Mouse (Mus musculus) thymus, postnatal 14 days (tissue): ENCODE measurements around the gene Lrpap1.

Experiments used
- DNase-seq: peaks from one replicate; pipeline ENCODE4 v3.0.0; 2021

Lrpap1 gene

DNA sequence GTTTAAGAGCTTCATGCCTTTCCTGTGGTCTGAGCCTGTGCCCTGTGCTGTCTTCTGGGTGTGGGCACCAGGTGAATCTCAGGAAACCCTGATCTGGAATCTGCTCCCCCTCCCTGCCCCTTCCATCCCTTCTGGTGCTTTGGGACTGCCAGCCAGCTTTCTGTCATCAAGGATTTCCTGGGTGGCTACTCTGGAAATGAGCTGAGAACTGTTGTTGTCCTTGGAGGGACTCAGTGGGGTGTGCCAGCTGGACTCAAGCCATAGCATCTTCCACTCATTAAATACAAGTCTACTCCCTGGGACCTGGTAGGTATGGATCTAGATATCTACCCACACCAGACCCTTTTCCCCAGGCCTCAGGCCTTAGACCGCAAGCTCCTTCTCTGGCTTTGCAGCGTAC is 12.9 kb upstream of the Lrpap1 start:
- DNase-seq, result no peak

DNA sequence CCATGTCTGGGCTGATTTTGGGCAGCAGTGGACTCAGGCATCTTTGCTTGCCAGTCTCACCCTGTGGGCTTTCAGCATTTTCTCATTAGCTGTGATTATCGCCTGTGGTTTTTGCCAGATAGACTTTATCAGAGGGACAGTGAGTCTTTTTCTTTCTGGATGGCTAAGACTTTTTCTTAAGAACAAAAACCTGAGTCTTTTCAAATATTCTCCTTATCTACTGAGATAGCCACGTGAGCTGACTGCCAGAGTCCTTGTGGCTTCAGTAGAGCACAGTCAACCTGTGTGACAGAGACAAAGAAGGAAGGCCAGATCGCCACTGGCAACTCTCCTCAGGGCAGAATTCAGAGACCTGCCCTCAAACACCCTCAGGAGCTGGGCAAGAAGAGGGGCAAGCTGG is 12.1 kb upstream of the Lrpap1 start:
- DNase-seq, result no peak

DNA sequence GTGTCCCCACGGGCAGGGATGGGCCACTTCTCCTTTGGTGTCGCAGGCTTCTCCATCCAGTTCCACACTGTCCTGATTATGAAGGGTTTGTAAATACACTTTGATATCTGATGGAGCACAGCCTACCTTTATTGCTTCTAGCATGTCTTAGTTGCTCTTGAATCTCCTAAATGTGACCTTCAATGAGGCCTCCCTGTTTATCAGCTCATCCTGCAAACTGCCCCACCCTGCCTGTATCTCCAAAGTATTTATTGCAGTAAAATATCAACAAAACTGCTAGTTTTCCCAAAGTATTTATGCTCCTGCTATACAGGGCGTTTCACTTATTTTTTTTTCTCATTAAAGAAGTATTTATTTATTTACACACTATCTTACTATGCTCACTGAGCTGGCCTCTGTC is 10.4 kb upstream of the Lrpap1 start:
- no peak for DNase-seq

DNA sequence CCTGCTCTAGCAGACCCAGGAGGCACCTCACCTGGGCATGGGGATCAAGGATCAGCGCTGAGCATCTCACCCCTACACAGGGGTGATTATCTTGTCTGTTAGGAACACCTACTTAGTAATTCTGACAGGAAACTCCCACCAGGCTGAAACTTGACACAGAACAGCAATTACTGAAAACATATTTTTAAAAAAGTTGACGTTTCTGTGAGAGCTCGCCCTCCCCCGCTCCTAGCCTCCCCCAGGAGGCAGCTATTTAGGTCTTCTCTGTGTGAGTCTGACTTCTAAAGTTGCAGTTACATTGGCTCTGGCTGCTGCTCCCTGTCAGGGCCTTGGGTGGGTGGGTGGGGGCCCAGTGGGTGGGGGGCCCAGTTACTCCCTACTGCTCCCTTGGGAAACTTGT is 6.9 kb upstream of the Lrpap1 start:
- DNase-seq, result no peak

DNA sequence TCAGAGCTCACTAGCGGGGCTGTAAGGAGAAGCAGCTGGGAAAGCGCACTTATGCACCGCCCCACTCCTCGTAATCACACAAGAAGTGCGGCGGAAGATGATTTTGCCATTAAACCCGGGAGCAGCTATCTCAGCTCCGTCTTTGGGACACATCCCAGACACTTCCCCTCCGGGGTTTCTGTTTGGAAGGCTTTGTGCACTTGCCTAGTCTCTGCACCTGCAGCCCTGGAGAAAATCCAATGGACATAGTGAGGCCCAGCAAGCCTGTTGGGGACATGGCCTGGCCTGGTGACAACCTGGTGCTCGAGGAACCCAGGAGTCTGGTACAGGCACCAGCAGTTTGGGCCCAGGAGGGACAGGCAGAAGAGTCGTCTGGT is 344 bp upstream of the Lrpap1 start:
- DNase-seq, result no peak

DNA sequence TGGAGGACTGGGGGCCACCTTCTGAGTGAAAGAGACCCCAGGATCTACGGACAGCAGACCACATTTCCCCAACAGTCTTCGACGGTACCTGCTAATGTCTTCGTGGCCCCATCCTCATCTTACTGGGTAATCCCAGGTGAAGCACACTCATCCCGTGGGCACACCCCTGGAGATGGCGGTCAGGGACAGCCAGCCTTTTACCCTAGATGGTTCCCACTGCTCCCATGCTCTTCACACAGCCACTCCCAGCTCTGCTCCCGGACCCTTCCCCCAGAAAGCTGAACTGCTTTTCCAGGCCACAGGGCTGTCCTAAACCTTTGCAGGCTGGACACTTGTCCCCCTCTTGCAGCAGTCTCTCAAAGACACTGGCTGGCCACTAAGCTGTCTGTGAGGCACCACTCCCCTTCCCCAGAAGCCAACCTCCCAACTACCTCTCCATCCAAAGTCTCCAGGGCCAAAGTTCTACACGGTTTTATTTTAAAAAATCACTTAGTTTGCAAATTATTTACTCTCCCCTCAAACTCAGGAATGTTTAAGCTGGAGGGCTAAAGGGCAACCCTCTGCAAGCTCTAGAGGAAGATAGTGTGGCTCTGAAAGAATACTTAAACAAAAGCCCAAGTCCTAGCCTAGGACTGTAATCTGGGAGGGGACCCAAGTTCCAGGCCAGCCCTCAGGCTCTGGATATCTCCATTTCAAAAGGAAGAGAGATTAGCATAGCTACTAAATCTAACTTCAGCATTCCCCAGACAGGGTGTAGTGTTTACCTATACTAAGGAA is 1.2 kb downstream of the Lrpap1 start:
- DNase-seq, result no peak

DNA sequence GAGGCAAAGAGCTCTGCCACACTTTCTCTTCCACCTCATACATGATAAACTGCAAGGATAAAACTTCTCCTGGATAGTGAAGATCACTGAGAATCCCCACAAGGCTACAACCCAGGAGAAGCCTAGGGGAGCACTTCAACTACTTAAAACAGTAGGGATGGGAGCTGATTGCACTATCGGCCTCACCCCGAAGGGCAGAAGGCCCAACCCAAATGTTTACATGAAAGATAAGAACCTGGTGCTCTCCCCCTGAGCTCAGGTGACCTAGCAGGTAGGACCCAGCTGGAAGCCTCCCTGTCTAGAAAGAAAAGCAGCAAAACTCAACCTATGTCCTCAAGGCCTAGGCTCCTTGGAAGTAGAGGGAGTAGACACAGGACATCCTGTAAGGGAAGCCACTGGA is 2.0 kb downstream of the Lrpap1 start:
- no peak for DNase-seq

DNA sequence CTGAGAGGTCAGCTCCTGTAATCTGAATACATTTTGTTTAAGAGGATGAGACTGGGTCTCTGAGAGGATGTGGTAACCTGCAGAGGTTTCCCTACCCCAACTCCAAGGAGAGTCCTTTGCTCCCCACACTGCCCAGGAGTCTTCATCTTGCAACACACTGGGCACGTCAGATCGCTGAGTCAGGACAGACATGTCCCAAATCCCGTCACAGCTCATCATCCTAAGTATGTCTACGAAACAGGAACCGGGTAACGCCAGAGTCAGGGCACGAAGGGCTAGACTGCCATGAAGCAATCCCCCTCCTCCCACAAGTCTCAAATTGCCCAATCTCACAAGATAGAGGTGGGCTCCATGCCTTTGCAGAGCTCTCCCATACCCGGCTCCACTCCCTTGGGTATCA is 2.5 kb downstream of the Lrpap1 start:
- no peak for DNase-seq

DNA sequence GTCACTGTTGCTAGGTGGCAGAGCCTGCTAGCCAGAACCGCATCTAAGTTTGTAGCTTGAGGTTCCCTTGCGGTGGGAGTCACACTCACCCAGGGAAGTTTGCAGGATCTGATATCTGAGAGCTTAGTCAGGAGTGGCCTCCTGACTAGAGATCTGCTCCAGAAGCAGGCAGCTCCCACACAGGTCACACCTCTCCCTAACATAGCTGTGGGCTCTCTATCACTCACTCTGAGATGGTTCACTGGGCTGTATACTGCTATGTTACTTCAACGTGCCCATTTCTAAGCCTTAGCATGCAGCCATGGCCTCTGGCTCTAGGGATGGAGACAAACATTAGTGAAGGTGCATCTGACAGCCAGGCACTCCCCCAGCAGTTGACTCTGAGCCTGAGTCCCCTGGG is 13.9 kb downstream of the Lrpap1 start:
- DNase-seq, result no peak

DNA sequence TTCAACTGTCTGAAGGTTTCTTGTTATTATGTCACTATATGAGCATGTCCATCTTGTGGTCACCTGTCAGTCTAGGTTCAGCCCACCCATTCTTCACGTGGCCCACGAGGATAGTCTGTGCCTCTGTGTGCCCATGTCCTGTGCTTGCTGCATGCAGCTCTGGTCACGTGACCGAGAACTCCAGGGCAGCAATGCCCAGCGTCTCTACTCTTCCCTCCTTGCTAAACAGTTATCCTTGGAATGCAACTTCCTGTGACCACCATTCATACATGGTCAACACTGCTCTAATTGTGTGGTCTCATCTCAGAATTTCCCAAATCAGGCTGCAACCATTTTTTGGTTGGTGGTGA is 16.0 kb downstream of the Lrpap1 start:
- DNase-seq, result no peak

DNA sequence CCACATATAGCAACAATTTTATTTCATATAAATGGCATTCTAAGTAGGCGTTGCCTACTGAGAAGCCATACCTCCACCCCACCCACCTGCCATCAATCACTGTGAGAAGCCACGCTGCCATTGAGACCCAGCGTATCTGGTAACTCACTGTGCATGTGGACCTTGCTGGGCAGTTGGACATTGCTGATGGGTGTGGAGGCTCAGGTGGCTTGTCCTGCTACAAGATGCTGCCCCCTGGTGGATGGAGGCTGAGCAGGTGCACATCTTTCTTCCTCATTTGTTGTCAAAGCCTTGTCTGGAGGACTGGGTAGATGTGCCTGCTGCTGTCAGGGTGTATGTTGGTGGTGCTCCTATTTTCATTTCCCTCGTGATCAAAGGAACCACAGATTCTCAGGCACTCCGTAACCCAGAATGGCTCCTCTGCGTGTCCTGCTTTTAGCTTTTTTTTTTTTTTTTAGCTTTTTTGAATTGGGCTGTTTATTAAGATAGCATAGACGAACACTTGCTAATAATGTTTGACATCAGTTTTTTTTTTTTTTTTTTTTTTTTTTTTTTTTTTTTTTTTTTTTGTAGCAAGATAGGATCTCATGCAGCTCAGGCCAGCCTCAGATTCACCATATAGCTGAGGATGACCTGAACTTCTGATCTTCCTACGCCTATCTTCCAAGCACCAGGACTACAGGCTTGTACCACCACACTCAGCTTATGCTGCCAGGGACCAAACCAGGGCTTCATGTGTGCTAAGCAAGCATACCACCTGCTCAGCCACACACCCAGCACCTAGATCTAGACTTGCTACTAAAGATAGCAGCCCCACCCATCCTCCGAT is 16.6 kb downstream of the Lrpap1 start:
- DNase-seq, result peak; percentile 70

DNA sequence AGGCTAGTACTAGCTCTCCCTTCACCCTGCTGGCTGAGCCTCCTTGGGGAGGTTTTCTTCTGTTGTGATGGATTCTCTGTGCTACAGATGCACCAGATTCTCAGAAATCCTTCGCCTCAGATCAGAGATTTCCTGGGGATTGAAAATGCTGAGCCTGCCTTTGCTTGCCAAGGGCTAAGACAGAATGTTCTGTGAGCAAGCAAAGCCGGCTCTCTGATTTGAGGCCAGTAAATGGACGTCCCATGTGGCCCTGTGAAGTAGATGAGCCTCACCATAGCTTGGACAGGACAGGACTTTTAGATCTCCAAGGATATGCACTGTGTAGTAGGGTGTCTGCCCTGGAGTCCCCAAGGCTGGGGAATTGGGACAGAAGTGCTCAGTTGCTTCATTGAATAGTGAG is 20.7 kb downstream of the Lrpap1 start:
- DNase-seq, result no peak

DNA sequence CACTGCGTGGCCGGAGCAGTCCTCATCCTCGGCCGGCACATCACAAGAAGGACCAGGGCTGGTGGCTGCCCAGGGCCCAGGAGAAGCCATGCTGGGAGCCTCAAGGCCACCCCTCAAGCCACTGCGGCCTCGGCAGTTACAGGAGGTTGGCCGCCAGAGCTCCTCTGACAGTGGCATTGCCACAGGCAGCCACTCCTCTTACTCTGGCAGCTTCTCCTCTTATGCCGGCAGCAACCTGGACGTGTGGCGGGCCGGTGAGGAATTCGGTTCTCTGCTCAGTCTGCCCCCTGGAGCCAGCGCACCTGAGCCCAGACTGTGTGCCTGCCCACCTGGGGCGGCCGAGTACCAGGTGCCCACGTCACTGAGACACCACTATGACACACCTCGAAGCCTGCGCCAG is 26.5 kb downstream of the Lrpap1 start:
- DNase-seq, result no peak

DNA sequence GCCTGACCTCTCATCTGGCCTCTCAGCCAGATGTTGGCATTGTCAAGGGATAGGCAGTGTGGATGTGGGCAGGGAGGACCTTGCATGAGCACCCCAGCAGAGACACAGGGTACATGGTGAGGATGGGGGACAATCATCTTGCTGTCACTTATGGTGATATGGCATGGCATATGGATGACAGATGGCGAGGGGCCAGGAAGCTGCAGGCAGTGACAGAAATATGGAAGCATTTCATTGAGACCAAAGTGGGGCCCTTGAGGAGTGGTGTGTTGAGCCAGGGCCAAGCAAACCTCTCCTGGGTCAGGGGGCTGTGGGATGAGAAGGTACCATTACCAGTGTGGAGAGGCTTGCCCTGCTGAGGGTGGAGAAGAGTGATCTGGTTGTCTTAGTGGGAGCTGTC is 29.2 kb downstream of the Lrpap1 start:
- no peak for DNase-seq

DNA sequence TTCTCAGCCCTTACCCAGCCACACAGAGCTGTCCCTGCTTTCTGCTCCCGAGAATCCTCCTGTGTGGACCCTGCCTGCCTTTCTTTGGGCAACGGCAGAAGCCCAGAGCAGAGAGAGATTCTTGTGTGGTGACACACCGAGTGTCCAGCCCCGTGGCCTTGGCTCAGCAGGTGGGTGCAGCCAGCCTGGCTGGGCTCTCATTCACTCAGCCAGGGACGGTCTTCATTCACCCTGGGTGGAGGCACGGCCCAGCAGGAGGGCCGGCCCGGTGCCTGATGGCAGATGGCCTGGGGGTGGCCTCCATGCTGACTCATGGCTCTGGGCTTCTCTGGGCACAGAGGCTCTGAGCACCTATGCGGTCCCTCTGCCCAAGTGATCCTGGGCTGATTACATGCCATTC is 31.6 kb downstream of the Lrpap1 start:
- DNase-seq, result no peak

DNA sequence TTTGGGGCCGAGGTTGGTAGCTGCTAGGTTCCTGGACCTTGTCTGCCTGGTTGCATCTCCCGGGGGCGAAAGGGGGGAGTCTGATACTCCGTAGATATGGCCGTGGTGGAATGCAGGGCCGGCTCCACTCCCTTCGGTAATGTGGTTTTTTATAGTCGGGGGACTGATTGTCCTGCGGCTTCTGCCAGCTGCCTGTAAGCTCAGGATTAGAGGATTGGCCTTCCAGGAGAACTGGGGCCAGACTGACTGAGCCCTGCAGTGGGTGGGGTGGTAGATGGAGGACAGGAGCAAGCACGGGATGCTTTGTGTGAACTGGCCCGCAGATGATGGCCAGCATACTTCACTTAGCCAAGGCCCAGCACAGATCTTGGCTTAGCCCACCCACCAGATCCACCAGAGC is 32.3 kb downstream of the Lrpap1 start:
- no peak for DNase-seq

DNA sequence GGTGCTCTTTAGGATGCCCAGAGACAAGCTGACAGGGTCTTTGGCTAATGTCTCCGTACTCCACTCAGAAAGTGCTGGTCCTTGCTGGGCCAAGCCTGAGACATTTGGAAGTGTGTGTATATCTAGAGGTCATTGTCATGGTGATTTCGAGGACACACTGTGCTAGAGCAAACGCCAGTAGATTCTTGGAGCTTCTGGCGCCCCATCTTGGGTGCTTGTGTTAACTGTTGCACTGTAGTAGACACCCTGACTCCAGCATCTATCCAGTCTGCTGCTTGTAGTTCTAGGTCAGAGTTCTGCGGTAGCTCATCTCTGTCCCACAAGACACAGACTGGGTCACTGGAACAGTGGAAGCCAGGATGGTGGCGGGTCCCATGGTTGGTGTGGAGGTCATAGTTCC is 33.7 kb downstream of the Lrpap1 start:
- no peak for DNase-seq

DNA sequence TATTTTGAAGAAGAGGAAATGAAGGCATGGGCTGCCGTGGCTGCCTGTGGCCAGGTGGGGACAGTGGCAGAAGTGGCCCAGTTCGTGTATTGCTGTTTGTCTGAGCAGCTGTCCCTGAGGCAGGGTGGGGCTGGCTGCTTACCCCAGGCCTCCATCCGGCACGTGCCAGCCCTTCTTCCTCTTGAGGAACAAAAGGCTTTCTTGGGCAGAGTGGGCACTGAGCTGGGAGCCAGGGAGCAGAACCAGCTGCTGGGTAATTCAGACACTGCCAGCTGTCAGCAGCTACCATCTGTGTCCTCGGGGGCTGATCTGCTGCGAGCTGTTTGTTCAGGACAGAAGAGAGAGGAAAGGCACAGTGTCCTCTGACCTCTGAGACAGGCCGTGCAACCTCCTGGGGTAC is 34.6 kb downstream of the Lrpap1 start:
- DNase-seq, result no peak

DNA sequence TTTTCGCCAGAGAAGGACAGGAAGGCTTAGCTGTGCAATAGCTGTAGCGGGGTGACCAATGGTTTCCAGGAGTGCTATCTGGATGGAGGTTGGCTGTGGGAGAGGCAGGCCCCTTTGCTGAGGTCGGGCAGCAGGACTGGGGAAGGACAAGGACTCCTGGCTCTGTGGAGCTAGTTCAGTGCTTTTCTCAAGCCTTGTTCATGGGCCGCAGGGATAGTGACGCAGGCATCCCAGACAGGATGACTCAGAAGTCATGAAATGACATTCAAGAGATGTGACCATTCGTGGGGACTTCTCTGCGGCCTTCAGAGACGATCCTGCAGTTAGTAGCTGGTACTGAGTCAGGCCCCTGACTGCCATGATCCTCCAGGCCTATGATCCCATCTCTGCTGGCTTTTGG is 35.3 kb downstream of the Lrpap1 start:
- no peak for DNase-seq

DNA sequence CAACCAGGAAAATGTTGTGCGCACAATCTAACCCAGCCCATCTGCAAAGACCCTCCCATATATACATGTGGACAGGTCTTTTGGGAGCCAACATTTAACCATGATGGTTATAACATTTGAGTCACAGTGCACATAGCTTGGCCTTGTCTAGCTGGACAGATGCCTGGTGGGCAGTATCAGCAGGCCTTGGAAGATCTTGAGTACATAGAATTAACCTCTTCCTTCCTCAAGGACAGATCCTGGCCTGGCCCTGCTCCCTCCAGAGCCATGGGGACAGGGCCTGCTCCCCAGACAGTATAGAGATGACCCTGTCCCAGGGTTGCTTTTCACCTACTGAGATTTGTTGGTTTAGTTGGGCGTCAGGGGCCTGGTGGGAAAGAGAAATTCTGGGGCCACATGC is 35.7 kb downstream of the Lrpap1 start:
- DNase-seq, result no peak

DNA sequence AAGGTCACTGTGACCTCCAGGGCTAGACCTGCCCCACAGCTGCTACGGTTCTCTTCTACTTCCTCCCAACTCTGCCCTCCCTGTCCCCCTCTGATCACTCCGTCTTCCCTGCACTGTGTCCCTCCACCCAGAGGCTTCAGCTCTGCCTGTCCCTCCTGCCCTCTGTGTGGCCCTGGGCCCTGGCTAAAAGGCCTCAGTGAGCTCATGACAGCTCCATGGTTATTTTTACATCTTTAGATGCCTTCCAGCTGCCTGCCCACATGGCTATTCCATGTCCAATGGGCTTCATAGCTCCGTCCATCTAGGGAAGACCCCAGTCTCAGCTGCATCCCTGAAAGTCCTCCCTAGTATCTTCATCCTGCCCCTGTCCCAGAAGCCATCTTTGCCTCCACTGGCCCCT is 45.5 kb downstream of the Lrpap1 start:
- no peak for DNase-seq

DNA sequence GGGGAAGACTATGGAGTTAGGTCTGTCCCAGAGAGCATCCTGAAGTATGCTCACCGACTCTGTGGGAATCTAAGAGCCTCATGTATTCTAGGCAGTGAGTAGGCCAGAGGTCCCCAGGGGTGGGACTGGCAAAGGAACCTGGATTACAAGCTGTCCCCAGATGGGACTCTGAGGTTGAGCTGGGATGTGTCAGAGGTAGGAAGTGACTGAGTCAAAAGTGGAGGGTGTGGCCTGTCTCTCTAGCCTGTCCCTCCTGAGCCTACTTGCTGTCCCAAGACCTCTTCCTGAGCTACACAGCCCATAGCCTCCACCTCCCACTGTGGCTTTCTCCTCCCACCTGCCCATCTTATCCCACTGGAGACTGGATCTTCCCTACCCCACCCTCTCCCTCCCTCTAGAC is 47.4 kb downstream of the Lrpap1 start:
- DNase-seq, result no peak

DNA sequence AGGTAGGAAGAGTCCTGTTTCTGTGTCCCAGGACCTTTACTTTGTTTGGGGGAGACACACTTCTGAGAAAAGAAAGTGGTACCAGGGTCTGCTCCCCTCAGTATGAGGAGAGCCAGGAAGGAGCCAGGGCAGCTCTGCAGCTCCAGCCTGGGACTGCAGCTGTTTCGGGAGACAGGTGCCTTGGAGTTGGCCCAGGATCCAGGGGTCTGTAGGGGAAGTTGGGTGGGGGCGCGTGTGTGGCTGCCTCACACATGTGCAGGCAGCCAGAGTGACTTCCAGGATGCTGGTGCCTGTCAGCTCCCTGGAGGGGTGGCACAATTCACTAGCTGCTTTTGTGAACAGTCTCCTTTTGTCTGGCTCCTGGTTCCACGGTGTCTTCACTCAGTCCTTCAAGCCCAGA is 48.0 kb downstream of the Lrpap1 start:
- no peak for DNase-seq

DNA sequence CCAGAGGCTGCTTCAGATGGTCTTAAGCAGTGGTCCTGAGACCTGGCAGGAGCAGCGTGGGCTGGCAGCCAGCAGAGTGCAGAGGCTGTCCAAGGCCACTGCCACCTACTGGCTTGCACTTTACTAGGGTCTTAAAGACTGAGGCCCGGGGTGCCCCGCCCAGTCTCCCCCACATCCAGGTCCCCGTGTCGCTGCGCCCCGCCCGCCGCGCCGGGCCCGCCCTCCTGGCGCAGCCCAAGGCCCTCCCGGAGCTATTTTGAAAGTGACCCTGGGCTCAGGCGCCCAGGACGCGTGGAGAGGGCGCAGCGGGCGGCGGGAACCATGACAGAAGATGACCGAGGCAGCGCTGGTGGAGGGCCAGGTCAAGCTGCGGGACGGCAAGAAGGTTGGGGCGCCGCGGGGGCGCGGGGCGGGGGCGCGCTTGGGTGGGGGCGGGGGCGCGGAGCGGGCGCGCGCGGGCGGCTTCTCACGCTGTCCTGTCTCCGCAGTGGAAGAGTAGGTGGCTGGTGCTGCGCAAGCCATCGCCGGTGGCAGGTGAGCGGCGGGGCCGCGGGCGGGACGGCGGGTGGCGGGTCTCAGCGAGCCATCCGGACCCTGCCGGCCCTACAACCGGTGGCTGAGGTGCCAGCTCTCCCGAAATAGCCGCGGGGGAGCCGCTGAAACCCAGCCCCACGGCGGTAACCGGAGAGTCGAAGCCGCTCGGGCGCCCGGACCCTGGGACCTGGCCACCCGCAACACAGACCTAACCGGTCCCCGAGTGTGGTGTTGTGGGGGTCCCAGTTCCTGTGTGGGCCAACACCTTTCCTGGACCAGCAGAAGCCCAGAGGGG is 48.7 kb downstream of the Lrpap1 start, which contains the start of gene Dok7:
TSS of gene Dok7 (plus strand) at position 163 of the 829 bp plus-strand sequence.
- DNase-seq, result peak; percentile 75
